Mouse (Mus musculus): ENCODE results near the gene Tmem80. TPM values are rescaled to one million over a fixed set of nuclear protein-coding genes. Genes with fewer than 3 reads are reported as not detected.

The Tmem80 gene
- total and polyA plus RNA-seq, 3 experiments, result 7.4 to 9.9 (median 8.3) TPM

DNA sequence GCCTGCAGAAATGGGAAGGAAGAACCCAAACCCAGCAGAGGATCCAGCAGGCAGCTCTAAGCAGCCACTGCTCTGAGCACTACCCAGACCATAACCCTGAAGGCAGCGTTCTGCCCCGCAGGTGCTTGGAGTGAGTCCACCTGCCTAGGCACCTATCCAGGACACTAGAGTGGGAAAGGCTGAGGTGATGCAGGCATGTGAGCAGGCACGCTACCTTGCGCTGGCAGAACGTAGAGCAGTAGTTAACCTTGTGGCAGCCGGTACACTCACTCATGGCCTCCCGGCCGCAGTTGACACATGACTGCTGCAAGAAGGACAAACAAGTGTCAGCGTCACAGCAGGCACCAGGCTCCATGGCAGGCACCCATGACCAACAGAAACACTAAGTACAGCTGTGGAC, 26.2 kb upstream of the Tmem80 start:
- Histone ChIP-seq H3K4me3 (replicated peaks in 1 of 3; ENCODE audit: low read depth in 2 of 3, low read length in 2 of 3, poor library complexity in 1 of 3) (no peak overlapping the region), H3K36me3 (replicated peaks in 1 of 2; ENCODE audit: control insufficient read depth in 1 of 2, insufficient read depth in 1 of 2, low read length in 1 of 2) (peaks cover 57 to 91% of the 10 kb centered on the region in 2 experiments), H3K79me2 (replicated peaks; ENCODE audit: control insufficient read depth, extremely low read depth, insufficient read depth, poor library complexity, severe bottlenecking) (no peaks in the 10 kb centered on the region), H3K27ac (ENCODE audit: insufficient read depth, low read depth) (no peak overlapping the region), H3K9me3 (replicated peaks; ENCODE audit: low read length) (no peaks in the 10 kb centered on the region), H3K4me2 (ENCODE audit: insufficient read depth, low read depth, poor library complexity, severe bottlenecking) (no peak overlapping the region), H3K9ac (ENCODE audit: insufficient read depth, low read depth) (no peak overlapping the region), H3K4me1 (ENCODE audit: control insufficient read depth in 1 of 2, insufficient read depth in 2 of 2) (peaks cover 0 to 9% of the 10 kb centered on the region in 2 experiments; a peak in 1 of 4 replicates), H3K27me3 (replicated peaks) (no peaks in the 10 kb centered on the region)
- in situ Hi-C loops (cut with MboI; ENCODE audit: low pct_ligation_motif_present, low pct_unique_long_range_greater_than_20kb, low sequenced_read_pairs), result no loop called here
- DNase-seq (ENCODE audit: extremely low read depth), result no peak
- TF ChIP-seq TCF12 (IDR thresholded peaks at IDR 0.05; ENCODE audit: low read depth, low read length) (no peak), GABPA (IDR thresholded peaks at IDR 0.05; ENCODE audit: insufficient replicate concordance, low read depth, low read length) (no peak), PAX5 (IDR thresholded peaks at IDR 0.05; ENCODE audit: low read length) (no peak), TBP (conservative IDR thresholded peaks at IDR 0.05; ENCODE audit: low read depth, low read length) (no peak), USF1 (IDR thresholded peaks at IDR 0.05; ENCODE audit: low read depth, low read length) (no peak), MYC (IDR thresholded peaks at IDR 0.05; ENCODE audit: low read depth, low read length) (no peak), USF2 (conservative IDR thresholded peaks at IDR 0.05; ENCODE audit: low read depth, low read length) (no peak), KAT2A (IDR thresholded peaks at IDR 0.05; ENCODE audit: insufficient replicate concordance, low read length) (no peak), POLR2A (IDR thresholded peaks at IDR 0.05; ENCODE audit: low read depth, low read length) (no peak), MEF2A (IDR thresholded peaks at IDR 0.05; ENCODE audit: borderline replicate concordance, low read depth, low read length) (no peak), MAFK (IDR thresholded peaks at IDR 0.05; ENCODE audit: insufficient replicate concordance, low read length) (no peak), ZNF384 (IDR thresholded peaks at IDR 0.05; ENCODE audit: low read depth, low read length) (no peak)
- dilution Hi-C loops (cut with MboI; ENCODE audit: extremely low pct_ligation_motif_present, extremely low pct_unique_long_range_greater_than_20kb, low sequenced_read_pairs), result no loop called here

DNA sequence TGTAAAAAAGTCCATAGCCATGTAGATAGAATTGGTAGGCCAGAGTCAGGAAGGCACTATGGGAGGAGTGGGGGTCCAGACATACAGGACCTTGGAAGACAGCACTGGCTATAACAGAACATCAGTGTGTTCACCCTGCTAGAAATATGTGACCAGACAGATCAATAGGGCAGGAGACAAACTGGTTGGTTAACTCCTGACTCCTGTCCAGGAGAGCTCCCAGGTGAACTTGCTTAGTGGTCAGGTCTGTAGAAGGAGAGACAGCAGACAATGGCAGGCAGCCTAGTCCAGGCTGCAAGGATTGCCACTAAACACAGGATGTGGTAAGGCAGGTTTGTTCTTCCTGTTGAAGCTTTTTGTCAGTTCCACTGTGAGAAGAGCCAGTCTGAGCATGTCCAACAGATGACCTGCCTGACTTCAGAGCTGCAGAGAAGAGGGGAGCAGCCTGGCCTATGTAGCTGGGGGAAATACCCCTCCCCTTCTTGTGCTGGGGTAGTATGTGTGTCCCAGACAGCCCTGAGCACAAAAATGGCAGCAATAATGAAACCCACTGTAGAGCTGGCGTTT, 24.8 kb upstream of the Tmem80 start:
- no peak overlapping the region for H3K27ac ChIP-seq (ENCODE audit: insufficient read depth, low read depth)
- no peak overlapping the region for H3K9ac ChIP-seq (ENCODE audit: insufficient read depth, low read depth)
- H3K4me3 ChIP-seq (replicated peaks in 1 of 3; ENCODE audit: low read depth in 2 of 3, low read length in 2 of 3, poor library complexity in 1 of 3), result no peak overlapping the region
- dilution Hi-C loops (cut with MboI; ENCODE audit: extremely low pct_ligation_motif_present, extremely low pct_unique_long_range_greater_than_20kb, low sequenced_read_pairs), result no loop called here
- TF ChIP-seq CHD1 (IDR thresholded peaks at IDR 0.05; ENCODE audit: low read depth, low read length) (no peak), ZKSCAN1 (IDR thresholded peaks at IDR 0.05; ENCODE audit: borderline replicate concordance, low read depth, low read length) (no peak), NELFE (IDR thresholded peaks at IDR 0.05; ENCODE audit: low read depth, low read length) (no peak), HCFC1 (IDR thresholded peaks at IDR 0.05; ENCODE audit: low read depth, low read length) (no peak), RAD21 (IDR thresholded peaks at IDR 0.05; ENCODE audit: low read depth, low read length) (no peak)
- H3K4me1 ChIP-seq (ENCODE audit: control insufficient read depth in 1 of 2, insufficient read depth in 2 of 2), result peaks cover 0 to 9% of the 10 kb centered on the region in 2 experiments; a peak in 1 of 4 replicates
- no peak overlapping the region for H3K4me2 ChIP-seq (ENCODE audit: insufficient read depth, low read depth, poor library complexity, severe bottlenecking)
- H3K27me3 ChIP-seq (replicated peaks), result no peaks in the 10 kb centered on the region
- no peaks in the 10 kb centered on the region for H3K9me3 ChIP-seq (replicated peaks; ENCODE audit: low read length)
- H3K36me3 ChIP-seq (replicated peaks in 1 of 2; ENCODE audit: control insufficient read depth in 1 of 2, insufficient read depth in 1 of 2, low read length in 1 of 2), result peaks cover 61 to 92% of the 10 kb centered on the region in 2 experiments
- DNase-seq (ENCODE audit: extremely low read depth), result no peak
- no peaks in the 10 kb centered on the region for H3K79me2 ChIP-seq (replicated peaks; ENCODE audit: control insufficient read depth, extremely low read depth, insufficient read depth, poor library complexity, severe bottlenecking)
- in situ Hi-C loops (cut with MboI; ENCODE audit: low pct_ligation_motif_present, low pct_unique_long_range_greater_than_20kb, low sequenced_read_pairs), result no loop called here

Measured in CH12.LX (cell line).